Mouse (Mus musculus) lung, postnatal 10 days (tissue): ENCODE results near the gene Piwil4.

ENCODE experiments used
- DNase-seq: peaks from one replicate; pipeline ENCODE4 v3.0.0; 2021

Gene Piwil4

GRCm38 (mm10) chr9:14666071-14666470 is 74.5 kb downstream of the Piwil4 start:
- no peak for DNase-seq

- no peak for DNase-seq
Observed at GRCm38 (mm10) chr9:14663591-14663990, 76.9 kb downstream of the Piwil4 start.

- DNase-seq = no peak
Observed at GRCm38 (mm10) chr9:14662876-14663275, 77.7 kb downstream of the Piwil4 start.

- DNase-seq = no peak
Observed at GRCm38 (mm10) chr9:14662138-14662537, 78.4 kb downstream of the Piwil4 start.

- no peak for DNase-seq
Observed at GRCm38 (mm10) chr9:14657926-14658325, 82.6 kb downstream of the Piwil4 start.

GRCm38 (mm10) chr9:14654010-14654409 is 86.5 kb downstream of the Piwil4 start:
- no peak for DNase-seq

GRCm38 (mm10) chr9:14652761-14653160 is 87.8 kb downstream of the Piwil4 start:
- DNase-seq = peak; percentile 67

- no peak for DNase-seq
Observed at GRCm38 (mm10) chr9:14647849-14648248, 92.7 kb downstream of the Piwil4 start.

GRCm38 (mm10) chr9:14646641-14647040 is 93.9 kb downstream of the Piwil4 start:
- no peak for DNase-seq
